Mouse (Mus musculus) small intestine, adult 2 months (tissue): Measurements from ENCODE around the gene Gpr162. TPM values are rescaled to one million over a fixed set of nuclear protein-coding genes. Genes with fewer than 3 reads are reported as not detected.
"Not testable (repeated sequence)": the region's sequence is repeated elsewhere in the genome, so short reads cannot be mapped to it uniquely, and the experiment has no call there.

Experiments used
- H3K27ac ChIP-seq: fragments of 200-500 bp; 2 replicates; pipeline ENCODE4 v1.5.1; 2012; ENCODE audit warnings: low read depth, low read length, control low read depth, inconsistent platforms; ENCODE audit not compliant: insufficient read depth
- H3K27me3 ChIP-seq: fragments of 200-500 bp; 2 replicates; pipeline ENCODE4 v1.6.1; 2012; ENCODE audit warnings: mild to moderate bottlenecking, moderate library complexity, low read length, inconsistent platforms; ENCODE audit not compliant: control insufficient read depth, insufficient read depth
- H3K36me3 ChIP-seq: fragments of 200-500 bp; 2 replicates; pipeline ENCODE4 v1.6.1; 2012; ENCODE audit warnings: mild to moderate bottlenecking, low read length, control low read depth, inconsistent platforms; ENCODE audit not compliant: control insufficient read depth, insufficient read depth
- H3K4me1 ChIP-seq: fragments of 200-500 bp; 2 replicates; pipeline ENCODE4 v1.6.1; 2012; ENCODE audit warnings: low read length, inconsistent platforms, mixed read lengths; ENCODE audit not compliant: control insufficient read depth, insufficient read depth, insufficient read length
- H3K4me3 ChIP-seq: fragments of 200-500 bp; 2 replicates; pipeline ENCODE4 v1.5.1; 2012; ENCODE audit warnings: low read depth, mild to moderate bottlenecking, control low read depth, inconsistent platforms, low read length, moderate library complexity
- CTCF ChIP-seq: fragments of 200-500 bp; IDR thresholded peaks from 2 replicates; pipeline ENCODE4 v1.5.1; 2012; ENCODE audit warnings: low read depth, mild to moderate bottlenecking, control low read depth, inconsistent platforms, low read length, moderate library complexity, mixed read lengths; ENCODE audit not compliant: insufficient replicate concordance, insufficient read length; ENCODE audit errors: extremely low read depth
- POLR2A ChIP-seq: fragments of 200-500 bp; IDR thresholded peaks from 2 replicates; pipeline ENCODE4 v1.6.1; 2012; ENCODE audit warnings: low read depth, mild to moderate bottlenecking, control low read depth, inconsistent platforms, low read length, moderate library complexity
- WGBS: fragments of 180-500 bp; shearing (Covaris S2); methylation state at CpG from one replicate; pipeline ENCODE4 v1.1.7; 2018; 5-methylcytosine and 5-hydroxymethylcytosine counted together
- polyA plus RNA-seq: library from polyadenylated mRNA; depleted of rRNA; stranded (reverse); fragments of >200 nt; gene quantifications from 2 replicates; pipeline ENCODE4 v1.2.3, GENCODE M21; 2012

Gene Gpr162
- polyA plus RNA-seq, 1 experiment, result 1.7 TPM

DNA sequence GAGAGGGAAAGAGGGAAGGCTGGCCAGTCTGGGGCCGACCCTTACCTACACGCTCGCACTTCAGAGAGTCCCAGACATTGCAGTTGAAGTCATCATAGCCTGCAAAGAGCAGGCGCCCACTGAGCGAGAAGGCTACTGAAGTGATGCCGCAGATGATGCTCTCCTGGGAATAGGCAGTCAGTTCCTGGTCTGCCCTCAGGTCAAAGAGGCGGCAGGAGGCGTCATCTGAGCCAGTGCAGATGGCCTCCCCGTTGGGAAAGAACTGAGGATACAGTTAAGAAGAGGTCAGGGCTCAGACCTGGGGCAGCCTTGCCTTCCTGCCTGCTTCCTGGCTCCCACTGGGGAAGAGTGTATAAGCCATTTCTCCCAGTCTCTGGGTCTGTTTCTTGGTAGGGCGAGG, 28.3 kb downstream of the Gpr162 start:
- H3K27ac ChIP-seq, result no peak overlapping the region
- WGBS, result 86% methylated on average over 10 of the region's 10 CpGs
- TF ChIP-seq POLR2A (no peak), CTCF (no peak)
- H3K27me3 ChIP-seq, result no peaks in the 10 kb centered on the region
- H3K36me3 ChIP-seq, result peaks cover 1% of the 10 kb centered on the region; the same call in 1 of the 2 replicates
- no peaks in the 10 kb centered on the region for H3K4me1 ChIP-seq
- no peak overlapping the region for H3K4me3 ChIP-seq

DNA sequence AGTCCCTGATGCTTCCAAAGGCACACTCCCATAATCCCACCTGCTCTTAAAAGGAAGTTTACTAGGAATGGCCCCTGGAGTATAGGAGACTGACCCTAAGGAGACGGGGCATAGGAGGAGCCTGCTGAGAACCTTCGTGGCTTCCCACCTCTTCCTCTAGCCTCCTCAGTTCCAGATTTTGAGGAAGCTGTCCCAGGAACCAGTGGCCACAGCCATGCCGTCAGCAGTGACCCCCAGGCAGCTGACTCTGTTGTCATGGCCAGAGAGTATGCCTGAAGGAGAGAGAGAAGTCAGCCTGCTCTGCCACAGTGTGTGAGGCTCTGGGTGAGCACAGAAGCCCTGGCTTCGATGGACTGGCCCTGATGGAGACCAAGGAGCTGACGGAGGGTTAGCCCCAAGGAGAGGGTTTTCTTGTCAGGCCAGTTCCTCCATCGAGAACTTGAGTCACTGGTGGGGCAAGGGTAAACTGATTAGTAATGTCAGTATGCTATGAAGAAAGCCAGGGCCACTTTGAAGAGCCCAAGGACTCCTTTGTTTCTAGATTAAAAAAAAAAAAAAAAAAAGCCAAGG, 29.2 kb downstream of the Gpr162 start:
- H3K27me3 ChIP-seq, result no peaks in the 10 kb centered on the region
- 73% methylated on average over 6 of the region's 6 CpGs for WGBS
- peaks cover 3% of the 10 kb centered on the region for H3K4me1 ChIP-seq
- H3K27ac ChIP-seq, result no peak overlapping the region
- peaks cover 1% of the 10 kb centered on the region; the same call in 1 of the 2 replicates for H3K36me3 ChIP-seq
- TF ChIP-seq POLR2A (no peak), CTCF (no peak)
- no peak overlapping the region for H3K4me3 ChIP-seq

DNA sequence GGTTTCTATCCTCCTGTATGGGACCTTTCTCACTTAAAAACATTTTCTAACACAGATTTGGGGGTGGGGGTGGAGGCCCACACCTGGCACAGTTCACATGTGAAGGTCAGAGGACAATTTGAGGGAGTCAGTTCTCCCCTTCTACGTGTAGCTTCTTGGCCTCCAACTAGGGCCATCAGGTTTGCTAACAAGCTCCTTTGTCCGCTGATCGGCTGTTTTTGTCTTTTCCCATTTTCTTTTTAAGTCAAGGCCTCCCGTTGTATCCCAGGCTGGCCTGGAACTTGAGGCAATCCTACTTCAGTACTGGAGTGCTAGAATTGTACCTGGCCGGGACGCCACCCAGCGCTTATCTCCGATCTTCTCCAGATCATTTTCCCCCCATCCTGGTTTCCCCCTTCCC, 32.1 kb downstream of the Gpr162 start:
- peaks cover 1% of the 10 kb centered on the region; the same call in 1 of the 2 replicates for H3K36me3 ChIP-seq
- TF ChIP-seq CTCF (no peak), POLR2A (no peak)
- H3K4me3 ChIP-seq, result no peak overlapping the region
- H3K4me1 ChIP-seq, result peaks cover 9% of the 10 kb centered on the region
- no peak overlapping the region for H3K27ac ChIP-seq
- 88% methylated on average over 8 of the region's 8 CpGs for WGBS
- H3K27me3 ChIP-seq, result no peaks in the 10 kb centered on the region

GRCm38 (mm10) chr6:124831199-124831598, 32.6 kb downstream of the Gpr162 start:
- H3K36me3 ChIP-seq, H3K4me3 ChIP-seq, H3K4me1 ChIP-seq, H3K27me3 ChIP-seq, H3K27ac ChIP-seq: not testable (repeated sequence)
- WGBS, result 92% methylated on average over 4 of the region's 4 CpGs

DNA sequence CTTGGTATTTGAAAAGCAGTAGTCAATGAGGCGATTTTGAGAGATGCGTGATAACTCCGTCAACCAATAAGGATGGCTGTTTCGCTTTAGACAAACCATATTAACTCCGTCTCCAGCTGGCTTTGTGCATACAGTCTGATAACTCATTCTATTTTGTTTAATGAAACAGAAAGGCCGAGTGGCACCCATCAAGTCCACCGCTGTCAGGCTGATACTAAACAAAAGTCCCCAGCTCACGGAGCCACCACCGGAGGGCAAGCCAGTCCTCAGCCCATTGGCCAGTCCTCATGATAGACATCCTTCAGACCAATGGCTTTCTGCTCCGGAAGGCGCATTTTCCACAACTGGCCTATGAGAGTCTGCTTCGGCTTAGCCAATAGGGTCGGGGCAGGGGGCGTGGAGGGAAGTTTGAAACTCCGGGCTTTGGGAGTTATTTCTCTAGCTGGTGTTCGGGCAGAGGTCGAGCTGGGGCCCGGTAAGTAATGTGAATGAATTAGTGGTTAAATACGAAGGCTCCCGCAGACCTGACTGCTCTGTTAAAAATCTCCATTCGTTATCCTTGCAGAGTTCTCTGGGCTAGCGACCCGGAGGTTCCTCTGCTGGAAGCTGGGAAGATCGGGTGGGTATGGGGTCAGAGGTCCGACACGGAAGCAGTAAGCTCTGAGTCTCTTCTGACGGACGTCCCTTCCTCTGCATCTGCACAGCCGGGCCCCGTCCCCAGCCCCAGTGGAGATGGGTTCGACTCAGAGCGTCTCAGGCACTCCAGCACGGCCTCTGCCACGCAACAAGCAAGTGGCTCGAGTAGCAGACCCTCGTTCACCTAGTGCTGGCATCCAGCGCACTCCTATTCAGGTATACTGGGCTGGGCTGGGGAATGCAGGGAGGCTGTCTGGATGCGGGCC, 33.7 kb downstream of the Gpr162 start:
- Histone ChIP-seq H3K4me1 (peaks cover 9% of the 10 kb centered on the region), H3K27ac (peak overlapping the region; percentile 89), H3K4me3 (peak overlapping the region; percentile 71), H3K27me3 (no peaks in the 10 kb centered on the region), H3K36me3 (peaks cover 9% of the 10 kb centered on the region)
- 0 out of 2 replicates have a peak, but pooled peaks have one; percentile 17 for TF ChIP-seq CTCF
- TF ChIP-seq POLR2A, result peak; percentile 15; the same call in 1 of the 2 replicates
- WGBS, result under 1% methylated on average over 38 of the region's 38 CpGs

- TF ChIP-seq POLR2A (peak; percentile 56; the same call in 1 of the 2 replicates), CTCF (0 out of 2 replicates have a peak, but pooled peaks have one; percentile 12)
- Histone ChIP-seq H3K4me3 (peak within 1 kb of the TSS; percentile 71), H3K36me3 (peaks cover 18% of the 10 kb centered on the region), H3K27me3 (no peaks in the 10 kb centered on the region), H3K27ac (peak within 1 kb of the TSS; percentile 89), H3K4me1 (peaks cover 9% of the 10 kb centered on the region)
- under 1% methylated on average over 55 of the region's 55 CpGs for WGBS
Observed at GRCm38 (mm10) chr6:124828868-124829798, 34.6 kb downstream of the Gpr162 start, which contains the start of the genes Usp5 and Cdca3. Gene Usp5, minus strand, starts transcription at chr6:124829484. Gene Cdca3, plus strand, starts transcription at chr6:124829547.
